Comparison of ENCODE assay signal across 22 mouse cellular contexts in genomic region chr1:74668371-74668770, GRCm38 (mm10).
"Had no signal": no experiment of that assay in that cellular context is flagged by ENCODE, and none has a peak within 500 bp of the region (broad histone marks: within the 10 kb centered on the region; RNA-seq: fewer than 3 reads in every experiment).

No protein-coding gene starts in this region.

- H3K27ac ChIP-seq: left cerebral cortex, adult 2 months; liver, embryonic 14.5 days; lung, embryonic 15.5 days; midbrain, embryonic 10.5 days; midbrain, embryonic 13.5 days; neural tube, embryonic 13.5 days; stomach, embryonic 15.5 days had no signal

- H3K9me3 ChIP-seq: lung, embryonic 15.5 days; megakaryocyte, embryonic 14.5 days; midbrain, embryonic 10.5 days; midbrain, embryonic 13.5 days; neural tube, embryonic 13.5 days; stomach, embryonic 15.5 days had no signal

- H3K4me3 ChIP-seq: left cerebral cortex, adult 2 months; lung, embryonic 15.5 days; megakaryocyte, embryonic 14.5 days; midbrain, embryonic 10.5 days; midbrain, embryonic 13.5 days; myocyte; neural tube, embryonic 13.5 days; stomach, embryonic 15.5 days had no signal

- H3K36me3 ChIP-seq: stomach, embryonic 15.5 days had no signal

- H3K27me3 ChIP-seq: lung, embryonic 15.5 days; megakaryocyte, embryonic 14.5 days; midbrain, embryonic 13.5 days; neural tube, embryonic 13.5 days; stomach, embryonic 15.5 days had no signal

- H3K9ac ChIP-seq: liver, embryonic 14.5 days; lung, embryonic 15.5 days; midbrain, embryonic 13.5 days; neural tube, embryonic 13.5 days; stomach, embryonic 15.5 days had no signal

- ATAC-seq: midbrain, embryonic 13.5 days; midbrain, embryonic 16.5 days had no signal

- H3K4me1 ChIP-seq: stomach, embryonic 15.5 days had no signal

- H3K4me2 ChIP-seq: liver, embryonic 11.5 days; lung, embryonic 15.5 days; midbrain, embryonic 13.5 days; neural tube, embryonic 13.5 days; stomach, embryonic 15.5 days had no signal

- DNase-seq: kidney, adult 8-10 months; kidney, postnatal 10 days; kidney, postnatal 36 days; layer of hippocampus, postnatal 36 days; lung, adult 18-20 months; lung, postnatal 10 days; lung, postnatal 36 days; retina, postnatal 1 day; right cerebral cortex, postnatal 25 days; spleen, adult 18-20 months; thymus, postnatal 25 days had no signal
